Mouse (Mus musculus) cerebellum, postnatal 36 days (tissue): ENCODE measurements at regions not wholly inside any gene's neighbourhood (a gene's known extent, or its start where the extent isn't known, plus 50 kb on each side); places are given as distances from the start of the nearest gene placed in this dataset.

ENCODE experiments used
- DNase-seq, 2 experiments: peaks; one replicate each; pipeline ENCODE4 v3.0.0; 2021 to 2022; ENCODE audit warnings: mixed read lengths in 2 of 2

GRCm38 (mm10) chr4:106048797-106049196, 259.1 kb downstream of the Gm12728 start:
- DNase-seq: no peak

DNA sequence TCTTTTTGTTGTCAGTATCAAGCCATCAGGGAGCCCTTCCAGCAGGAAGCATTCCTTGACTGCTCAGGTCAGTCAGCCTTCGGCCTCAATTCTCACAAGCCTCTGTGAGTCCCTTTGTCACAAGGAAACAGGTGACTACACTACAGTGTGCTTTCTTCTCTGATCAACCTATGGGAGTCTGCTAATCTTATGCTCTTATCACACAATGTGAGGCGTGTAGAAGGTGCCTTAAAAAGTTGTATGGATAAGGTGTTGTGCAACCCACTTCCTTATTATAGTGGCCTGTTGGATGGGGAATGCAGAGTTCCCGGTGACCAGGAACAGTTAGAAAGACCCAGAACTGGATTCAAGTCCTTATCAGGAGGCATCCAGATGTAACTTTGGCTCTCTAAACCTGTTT, 260.2 kb downstream of the Gm12728 start:
- DNase-seq: no peak

GRCm38 (mm10) chr4:106050297-106050696, 260.6 kb downstream of the Gm12728 start:
- DNase-seq: no peak

DNA sequence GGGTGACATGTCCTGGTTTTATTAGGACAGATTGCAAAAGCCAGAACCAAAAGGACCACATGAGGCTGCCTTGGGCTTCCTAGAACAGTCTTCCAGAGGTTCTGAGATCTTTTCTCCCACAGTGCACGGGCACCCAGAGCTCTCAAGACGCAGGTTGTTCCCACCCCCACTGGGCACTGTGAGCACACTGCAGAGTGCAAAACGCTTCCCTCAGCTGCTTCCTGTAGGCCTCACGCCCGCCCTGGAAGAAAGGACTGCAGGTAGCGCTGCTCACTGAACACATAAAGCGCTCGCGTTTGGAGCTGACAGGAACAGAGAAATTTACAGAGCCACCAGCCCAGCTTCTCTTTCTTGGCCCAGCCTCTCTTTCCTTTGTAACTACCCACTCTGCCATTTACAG, 262.5 kb upstream of the Usp24 start:
- DNase-seq: no peak

- DNase-seq: no peak
Measured at GRCm38 (mm10) chr4:106054324-106054723, 261.7 kb upstream of the Usp24 start.

- DNase-seq: no peak
Measured at GRCm38 (mm10) chr4:106062651-106063050, 253.4 kb upstream of the Usp24 start.

DNA sequence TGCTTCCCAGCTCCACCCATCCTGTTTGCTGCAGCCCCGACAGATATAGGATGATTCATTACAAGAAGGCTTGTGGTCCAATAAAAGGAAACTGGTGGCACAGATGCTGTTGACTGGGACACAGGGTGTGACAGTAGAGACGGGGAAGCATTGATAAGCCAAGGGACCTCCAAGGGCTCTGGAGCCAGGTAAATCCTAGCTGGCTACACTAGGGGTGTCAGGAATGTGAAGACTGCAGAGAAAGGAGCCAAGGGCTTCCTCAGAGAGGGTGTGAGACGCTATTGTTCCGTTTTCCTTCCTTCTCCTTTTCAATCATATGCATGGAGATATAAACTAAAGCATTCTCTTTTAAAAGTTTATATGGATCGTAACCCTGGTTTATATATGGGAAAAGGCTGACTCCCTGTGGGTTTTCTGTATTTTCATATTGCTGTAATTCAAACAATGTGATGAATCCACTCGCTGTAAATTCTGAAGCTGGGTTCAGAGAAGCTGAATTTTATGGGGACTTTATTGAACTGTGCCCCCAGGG, 252.1 kb upstream of the Usp24 start:
- no peak for DNase-seq

- DNase-seq: no peak
Measured at GRCm38 (mm10) chr4:106067023-106067422, 249.0 kb upstream of the Usp24 start.

DNA sequence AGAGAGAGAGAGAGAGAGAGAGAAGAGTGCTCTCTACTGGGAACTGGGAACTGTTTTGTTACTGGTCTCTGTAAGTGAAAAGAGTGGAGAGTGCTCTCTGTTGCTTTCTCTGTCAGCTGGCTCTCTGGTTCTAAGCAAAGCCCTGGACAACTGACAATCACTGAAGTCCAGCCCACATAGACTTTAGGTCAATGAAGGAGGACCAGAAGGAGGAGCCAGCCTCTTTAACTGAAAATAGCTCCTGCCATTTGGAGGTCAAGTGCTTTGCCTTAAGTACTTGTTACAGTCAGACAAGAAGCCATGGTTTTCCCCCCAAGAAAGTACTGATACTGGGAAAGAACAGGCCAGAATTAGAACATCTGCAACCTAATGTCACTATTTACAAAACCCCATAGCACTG, 232.5 kb upstream of the Usp24 start:
- no peak for DNase-seq

GRCm38 (mm10) chr4:106091927-106092675, 223.9 kb upstream of the Usp24 start:
- DNase-seq: no peak

- no peak for DNase-seq
Measured at GRCm38 (mm10) chr4:106092676-106093070, 223.3 kb upstream of the Usp24 start.

DNA sequence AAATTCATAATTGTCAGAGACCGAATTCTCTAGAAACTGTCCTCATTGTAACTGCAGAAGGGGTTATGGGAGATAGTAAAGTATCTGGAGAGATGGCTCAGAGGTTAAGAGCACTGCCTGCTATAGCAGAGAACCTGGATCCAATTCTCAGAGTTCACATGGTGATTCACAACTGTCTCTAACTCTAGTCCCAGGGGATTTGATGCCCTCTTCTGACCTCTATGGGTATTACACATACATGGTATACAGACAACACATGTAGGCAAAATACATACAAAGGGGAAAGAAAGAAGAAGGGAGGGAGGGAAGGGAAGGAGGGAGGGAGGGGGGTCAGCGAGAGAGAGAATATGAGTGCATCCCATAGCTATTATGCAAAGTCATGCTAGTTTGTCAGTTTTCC, 222.8 kb upstream of the Usp24 start:
- DNase-seq: no peak

- DNase-seq: no peak
Measured at GRCm38 (mm10) chr4:106094882-106095556, 221.0 kb upstream of the Usp24 start.

GRCm38 (mm10) chr4:106096130-106096529, 219.9 kb upstream of the Usp24 start:
- no peak for DNase-seq

DNA sequence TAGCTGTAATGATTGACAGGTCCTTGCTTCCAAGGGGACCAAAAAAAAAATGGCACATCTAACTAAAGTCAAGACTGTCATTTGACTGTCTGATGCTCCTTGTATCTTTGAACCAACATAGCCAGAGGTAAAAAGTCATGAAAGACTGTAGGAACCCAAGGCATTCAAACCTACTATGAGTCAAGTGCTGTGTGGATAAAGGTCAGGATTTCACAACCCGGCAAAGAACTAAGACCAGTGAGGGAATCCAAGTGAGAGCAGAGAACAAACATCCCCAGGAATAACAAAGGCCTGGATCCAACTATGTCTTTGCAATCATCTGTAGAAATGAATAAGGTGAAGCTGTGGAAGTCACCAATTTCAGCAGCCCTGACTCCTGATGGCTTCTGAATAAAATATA, 218.2 kb upstream of the Usp24 start:
- DNase-seq: no peak

- no peak for DNase-seq
Measured at GRCm38 (mm10) chr4:106100211-106101025, 215.6 kb upstream of the Usp24 start.

GRCm38 (mm10) chr4:106101904-106102303, 214.1 kb upstream of the Usp24 start:
- DNase-seq: no peak

DNA sequence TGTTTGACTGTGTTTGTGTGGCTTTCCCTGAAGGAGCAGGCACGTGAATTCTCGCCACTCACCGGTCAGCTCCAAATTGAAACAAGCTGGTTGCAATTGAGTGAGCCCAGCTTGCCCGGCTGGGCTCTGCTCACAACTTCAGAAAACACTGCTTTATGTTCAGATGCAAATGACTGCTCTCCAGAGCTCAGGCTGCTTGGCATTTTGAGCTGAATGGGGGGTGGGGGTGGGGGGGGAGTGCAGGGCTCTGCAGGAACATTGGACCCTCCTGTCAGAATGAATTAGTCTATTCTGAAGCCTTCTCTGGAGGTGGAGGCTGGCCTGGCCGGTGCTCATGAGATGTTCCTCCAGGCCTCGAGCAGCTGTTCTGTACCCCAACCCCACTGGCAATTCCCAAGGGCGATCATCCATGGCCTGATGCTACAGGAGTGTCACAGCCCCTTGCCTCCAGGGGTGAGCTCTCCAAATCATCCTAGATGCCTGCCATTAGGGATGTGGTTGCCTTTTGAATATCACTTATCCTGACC, 213.5 kb upstream of the Usp24 start:
- DNase-seq: no peak

- peak; percentile 38 to 44 for DNase-seq
Measured at GRCm38 (mm10) chr4:106103750-106104635, 212.0 kb upstream of the Usp24 start.

DNA sequence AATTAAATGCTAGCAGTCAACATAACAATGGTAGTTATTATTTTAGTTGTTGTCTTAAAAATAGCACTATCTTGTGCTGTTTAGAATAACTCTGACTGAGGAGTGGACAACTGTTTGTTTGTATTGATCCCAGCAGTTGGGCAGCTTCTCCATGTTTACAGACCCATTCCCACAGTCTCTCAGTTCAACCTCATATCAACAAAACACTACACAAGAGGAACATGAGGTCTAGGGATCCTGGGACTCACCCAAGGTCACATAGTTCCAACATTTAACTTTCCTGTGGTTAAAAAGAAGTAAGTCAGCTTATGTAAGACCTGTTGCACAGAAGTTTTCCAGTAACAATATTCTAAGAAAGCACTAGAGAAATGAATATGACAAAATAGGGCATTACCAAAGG, 203.0 kb upstream of the Usp24 start:
- no peak for DNase-seq

GRCm38 (mm10) chr4:106113747-106114146, 202.3 kb upstream of the Usp24 start:
- DNase-seq: no peak

DNA sequence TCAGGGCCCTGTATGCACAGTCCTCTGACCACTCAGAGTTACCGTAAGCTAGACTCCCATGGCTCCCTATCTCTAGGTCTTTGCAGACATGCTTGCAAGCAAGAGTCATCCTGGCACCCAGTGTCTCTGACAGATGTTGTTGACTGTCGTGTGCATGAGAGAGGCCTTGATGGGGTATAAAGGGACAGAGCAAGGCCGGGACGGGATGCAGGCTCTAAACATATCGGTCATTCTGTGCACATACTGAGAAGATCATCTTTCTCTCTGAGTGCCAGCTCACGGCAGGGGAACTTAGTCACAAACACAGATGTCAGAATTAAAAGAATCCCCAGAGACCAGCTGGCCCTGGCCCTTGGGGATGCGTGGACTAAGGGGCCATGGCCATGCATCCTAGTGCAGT, 199.4 kb upstream of the Usp24 start:
- DNase-seq: no peak
